18 mouse cellular contexts compared by ENCODE assay signal in genomic region chr14:27280201-27280890, GRCm38 (mm10).
DNase-seq lines count a peak whose midpoint lies in the region; ATAC-seq and TF ChIP-seq lines count a peak whose summit lies in the region.
"Had no signal": no experiment of that assay in that cellular context is flagged by ENCODE, and none has a peak within 500 bp of the region (broad histone marks: within the 10 kb centered on the region; RNA-seq: fewer than 3 reads in every experiment).

No protein-coding gene starts in this region.

- peak; percentile 72; the same call in 1 of the 2 replicates for ATAC-seq in cerebellum, adult (ENCODE audit: insufficient number of reproducible peaks, low FRiP score, low TSS enrichment)
- ATAC-seq in liver, embryonic 12.5 days: no peak

- H3K4me3 ChIP-seq in cerebellum, adult 2 months (replicated peaks; ENCODE audit: insufficient read depth, low read depth, low read length): no peak overlapping the region
- no peak overlapping the region for H3K4me3 ChIP-seq in liver, embryonic 12.5 days
- H3K4me3 ChIP-seq: forebrain, embryonic 10.5 days; heart, embryonic 12.5 days; hindbrain, embryonic 13.5 days; limb, embryonic 12.5 days; liver, embryonic 13.5 days; midbrain, embryonic 10.5 days had no signal

- no peak for TF ChIP-seq POLR2A in cerebellum, adult 2 months (IDR thresholded peaks at IDR 0.05; ENCODE audit: borderline replicate concordance, insufficient read depth, low read length)

- 0 out of 2 replicates have a peak, but pooled peaks cover 5% of the 10 kb centered on the region for H3K4me1 ChIP-seq in cerebellum, adult 2 months (ENCODE audit: control insufficient read depth, insufficient read depth, low read length)
- no peaks in the 10 kb centered on the region for H3K4me1 ChIP-seq in liver, embryonic 12.5 days
- H3K4me1 ChIP-seq: forebrain, embryonic 10.5 days; liver, embryonic 13.5 days; midbrain, embryonic 10.5 days had no signal

- DNase-seq in cerebellum, postnatal 4 days (ENCODE audit: low spot score in 2 of 2): no peak
- peak; percentile 31 for DNase-seq in CD4-positive, CD25-positive, alpha-beta regulatory T cell, adult 2 months (ENCODE audit: low read depth, low spot score)
- DNase-seq in cerebellum, adult 2 months: peak; percentile 37 to 65
- peak; percentile 23 for DNase-seq in gastrocnemius, postnatal 14 days
- no peak for DNase-seq in lung, postnatal 4 days
- DNase-seq: heart, postnatal 14 days; liver, embryonic 13.5 days; lung, embryonic 14.5 days; lung, postnatal 36 days; retina, postnatal 1 day; thymus, postnatal 14 days had no signal

- no peak overlapping the region for H3K4me2 ChIP-seq in liver, embryonic 12.5 days
- H3K4me2 ChIP-seq: heart, embryonic 12.5 days; hindbrain, embryonic 13.5 days; limb, embryonic 12.5 days; liver, embryonic 13.5 days; lung, embryonic 14.5 days had no signal

- WGBS in cerebellum, adult 2 months: 74% methylated on average over 8 of the region's 8 CpGs
- whole genome bisulfite sequencing in liver, embryonic 12.5 days (ENCODE audit: insufficient replicate concordance): 64% methylated on average over 8 of the region's 8 CpGs

- no peak overlapping the region for H3K27ac ChIP-seq in cerebellum, adult 2 months (ENCODE audit: insufficient read depth, low read length)
- H3K27ac ChIP-seq in liver, embryonic 12.5 days: no peak overlapping the region
- H3K27ac ChIP-seq: forebrain, embryonic 10.5 days; hindbrain, embryonic 13.5 days; limb, embryonic 12.5 days; liver, embryonic 13.5 days; midbrain, embryonic 10.5 days had no signal

- H3K9me3 ChIP-seq in liver, embryonic 12.5 days (replicated peaks): no peaks in the 10 kb centered on the region
- H3K9me3 ChIP-seq: forebrain, embryonic 10.5 days; heart, embryonic 12.5 days; hindbrain, embryonic 13.5 days; limb, embryonic 12.5 days; liver, embryonic 13.5 days; midbrain, embryonic 10.5 days had no signal

- H3K36me3 ChIP-seq in liver, embryonic 12.5 days: no peaks in the 10 kb centered on the region
- H3K36me3 ChIP-seq: forebrain, embryonic 10.5 days; heart, embryonic 12.5 days; hindbrain, embryonic 13.5 days; limb, embryonic 12.5 days; liver, embryonic 13.5 days; midbrain, embryonic 10.5 days had no signal

- intact Hi-C loops in gastrocnemius, postnatal 14 days (cut with DNase I; ENCODE audit: low total_unique reads): no loop called here

- no peak for TF ChIP-seq CTCF in cerebellum, adult 2 months (IDR thresholded peaks at IDR 0.05; ENCODE audit: borderline replicate concordance, insufficient read depth, low read depth, low read length)

- no peaks in the 10 kb centered on the region for H3K27me3 ChIP-seq in cerebellum, adult 2 months (ENCODE audit: control insufficient read depth, insufficient read depth, low read length)
- H3K27me3 ChIP-seq in liver, embryonic 12.5 days (replicated peaks): no peaks in the 10 kb centered on the region
- H3K27me3 ChIP-seq: heart, embryonic 12.5 days; hindbrain, embryonic 13.5 days; limb, embryonic 12.5 days; liver, embryonic 13.5 days had no signal

- H3K9ac ChIP-seq in liver, embryonic 12.5 days: no peak overlapping the region
- H3K9ac ChIP-seq: heart, embryonic 12.5 days; hindbrain, embryonic 13.5 days; limb, embryonic 12.5 days; liver, embryonic 13.5 days; lung, embryonic 14.5 days had no signal

Comparison
In these comparisons a context has a peak if more than half of its experiments do, and no peak if none do; other contexts are left out.
1. DNase-seq: peak in CD4-positive, CD25-positive, alpha-beta regulatory T cell, adult 2 months (single experiment), cerebellum, adult 2 months (2 of 2) and gastrocnemius, postnatal 14 days (single experiment); none in cerebellum, postnatal 4 days (0 of 2) and lung, postnatal 4 days (0 of 2).